Mouse (Mus musculus): ENCODE data around the gene Zc3h4.

Gene Zc3h4

GRCm38 (mm10) chr7:16426129-16426729 is 25.5 kb downstream of the Zc3h4 start:
- peak; percentile 57 for DNase-seq (ENCODE audit: low read depth, low spot score)

DNA sequence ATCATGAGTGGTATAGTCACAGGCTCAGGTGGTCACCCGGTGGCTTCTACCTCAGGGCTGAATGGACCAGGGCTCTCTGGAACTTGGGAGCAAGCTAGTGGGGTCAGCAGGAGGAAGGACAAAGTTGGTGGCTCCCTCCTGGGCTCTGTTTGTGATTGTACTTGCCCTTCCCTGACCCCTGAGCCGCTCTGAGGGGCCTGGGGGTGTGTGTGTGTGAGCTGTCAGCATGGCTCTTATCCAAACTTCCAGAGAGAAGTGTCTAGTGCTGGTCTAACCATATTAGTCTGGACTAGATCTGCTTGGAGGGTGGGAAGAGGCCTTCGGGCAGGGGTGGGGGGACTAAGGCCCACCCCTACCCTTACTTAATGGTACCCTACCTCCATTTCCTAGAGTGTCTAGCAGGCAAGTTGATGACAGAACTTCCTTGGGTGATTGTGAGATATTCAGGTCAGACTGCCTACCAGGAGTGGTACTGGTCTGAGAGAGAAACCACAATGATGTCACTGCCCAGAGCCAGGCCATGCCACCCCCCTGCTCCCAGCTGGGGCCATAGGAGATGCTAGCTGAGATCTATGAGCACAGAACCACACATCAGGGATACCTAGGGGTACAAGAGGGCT is 32.8 kb downstream of the Zc3h4 start:
- DNase-seq (ENCODE audit: low read depth, low spot score): no peak

DNA sequence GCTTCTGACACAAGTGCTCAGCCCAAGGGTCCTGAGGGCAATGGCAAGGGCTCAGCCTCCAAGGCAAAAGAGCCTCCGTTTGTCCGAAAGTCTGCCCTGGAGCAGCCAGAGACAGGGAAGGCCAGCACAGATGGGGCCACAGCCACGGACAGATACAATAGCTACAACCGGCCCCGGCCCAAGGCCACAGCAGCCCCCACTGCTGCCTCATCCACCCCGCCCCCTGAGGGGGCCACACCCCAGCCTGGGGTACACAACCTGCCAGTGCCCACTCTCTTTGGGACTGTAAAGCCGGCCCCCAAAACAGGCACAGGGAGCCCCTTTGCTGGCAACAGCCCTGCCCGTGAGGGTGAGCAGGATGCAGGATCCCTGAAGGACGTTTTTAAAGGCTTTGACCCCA is 34.4 kb downstream of the Zc3h4 start:
- DNase-seq (ENCODE audit: low read depth, low spot score): no peak

DNA sequence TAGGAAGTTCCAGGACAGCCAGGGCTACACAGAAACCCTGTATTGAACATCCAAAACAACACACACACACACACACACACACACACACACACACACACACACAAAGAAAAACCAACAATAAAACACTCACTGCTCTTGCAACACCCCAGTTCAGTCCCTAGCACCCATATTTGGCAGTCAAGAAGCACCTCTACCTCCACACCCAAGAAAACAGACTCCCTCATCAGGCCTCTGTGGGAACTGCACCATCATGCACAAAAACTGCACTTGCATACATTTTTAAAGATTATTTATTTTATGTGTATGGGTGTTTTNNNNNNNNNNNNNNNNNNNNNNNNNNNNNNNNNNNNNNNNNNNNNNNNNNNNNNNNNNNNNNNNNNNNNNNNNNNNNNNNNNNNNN is 40.5 kb downstream of the Zc3h4 start:
- peak; percentile 42 for DNase-seq (ENCODE audit: low read depth, low spot score)

- no peak for DNase-seq (ENCODE audit: low read depth, low spot score)
Measured at GRCm38 (mm10) chr7:16451656-16452055, 50.9 kb downstream of the Zc3h4 start.

DNA sequence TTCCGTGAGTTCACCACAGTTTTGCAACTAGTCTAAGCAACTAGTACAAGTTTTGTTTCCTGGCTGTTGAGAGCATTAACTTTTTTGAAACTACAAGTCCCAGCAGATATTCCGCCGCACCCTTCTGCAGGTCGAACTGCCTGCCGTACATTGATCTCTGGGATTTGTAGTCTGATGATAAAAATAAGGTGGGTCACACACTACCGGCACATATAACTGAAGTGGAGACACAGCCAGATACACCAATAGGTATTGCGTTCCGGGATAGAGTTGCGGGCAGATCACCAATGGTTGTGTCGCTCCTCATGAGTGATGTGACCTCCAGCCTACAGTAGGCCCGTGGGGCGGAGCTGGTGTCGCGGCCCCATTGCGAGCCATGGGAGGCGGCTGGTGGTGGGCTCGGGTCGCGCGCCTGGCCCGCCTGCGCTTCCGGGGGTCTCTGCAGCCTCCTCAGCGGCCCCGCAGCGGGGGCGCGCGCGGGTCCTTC is 51.9 kb downstream of the Zc3h4 start, which contains the start of gene Tmem160:
Gene Tmem160, plus strand, starts transcription at position 193 of the 487 bp plus-strand sequence.
- peak; percentile 95 for DNase-seq (ENCODE audit: low read depth, low spot score)

DNA sequence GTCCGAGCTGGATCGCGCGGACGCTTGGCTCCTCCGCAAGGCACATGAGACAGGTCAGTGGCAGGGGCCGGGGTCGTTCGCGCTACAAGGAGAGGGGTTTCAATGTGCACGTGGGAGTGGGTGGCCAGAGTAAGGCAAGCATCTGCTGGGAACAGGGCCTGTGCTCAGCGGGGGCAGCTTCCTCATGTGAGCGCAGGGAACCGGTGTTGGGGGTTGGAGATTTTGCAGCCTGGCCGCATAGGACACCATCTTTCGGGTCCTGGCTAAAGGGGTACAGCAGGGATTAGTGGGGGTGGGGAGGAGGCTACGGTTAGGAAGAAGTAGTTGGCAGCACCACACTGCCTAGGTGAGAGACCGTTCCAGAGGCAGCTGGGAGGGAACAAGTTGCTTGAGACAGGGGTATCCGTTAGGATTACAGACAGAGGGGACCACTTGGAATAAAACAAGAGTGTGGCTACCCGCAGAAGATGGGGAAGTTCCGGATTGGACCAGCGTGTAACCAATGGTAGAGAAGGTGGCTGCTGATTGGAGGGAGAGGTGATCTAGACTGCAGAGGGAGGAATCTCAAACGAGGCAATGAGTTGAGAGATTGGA is 52.5 kb downstream of the Zc3h4 start:
- peak; percentile 64 for DNase-seq (ENCODE audit: low read depth, low spot score)

DNA sequence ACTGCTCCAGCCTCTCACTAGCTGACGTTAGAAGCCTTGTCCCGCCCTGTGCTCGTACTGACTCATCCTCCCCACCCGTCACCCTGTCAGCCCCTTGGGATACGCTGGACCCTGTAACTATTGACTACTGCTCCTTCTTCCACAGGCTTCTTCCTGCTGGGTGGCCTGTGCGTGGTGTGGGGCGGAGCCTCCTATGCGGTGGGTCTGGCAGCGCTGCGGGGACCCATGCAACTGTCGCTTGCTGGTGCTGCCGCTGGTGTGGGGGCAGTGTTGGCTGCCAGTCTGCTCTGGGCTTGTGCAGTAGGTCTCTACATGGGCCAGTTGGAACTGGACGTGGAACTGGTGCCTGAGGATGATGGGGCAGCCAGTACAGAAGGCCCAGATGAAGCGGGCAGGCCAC is 54.3 kb downstream of the Zc3h4 start:
- DNase-seq (ENCODE audit: low read depth, low spot score): no peak

DNA sequence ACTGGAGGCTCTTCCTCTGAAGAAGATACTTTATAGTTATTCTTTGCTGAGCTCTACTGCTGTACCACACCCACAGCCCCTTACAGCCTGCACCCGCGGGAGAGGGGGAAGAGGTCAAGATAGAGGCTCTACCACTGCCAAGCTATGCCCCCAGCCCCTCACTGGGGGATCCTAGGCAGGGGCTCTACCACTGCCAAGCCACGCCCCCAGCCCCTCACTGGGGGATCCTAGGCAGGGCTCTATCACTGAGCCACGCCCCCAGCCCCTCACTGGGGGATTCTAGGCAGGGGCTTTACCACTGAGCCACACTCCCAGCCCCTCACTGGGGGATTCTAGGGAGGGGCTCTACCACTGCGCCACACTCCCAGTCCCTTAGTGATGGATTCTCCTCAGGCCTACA is 55.6 kb downstream of the Zc3h4 start:
- DNase-seq (ENCODE audit: low read depth, low spot score): no peak

- no peak for DNase-seq (ENCODE audit: low read depth, low spot score)
Measured at GRCm38 (mm10) chr7:16460566-16460965, 59.9 kb downstream of the Zc3h4 start.

DNA sequence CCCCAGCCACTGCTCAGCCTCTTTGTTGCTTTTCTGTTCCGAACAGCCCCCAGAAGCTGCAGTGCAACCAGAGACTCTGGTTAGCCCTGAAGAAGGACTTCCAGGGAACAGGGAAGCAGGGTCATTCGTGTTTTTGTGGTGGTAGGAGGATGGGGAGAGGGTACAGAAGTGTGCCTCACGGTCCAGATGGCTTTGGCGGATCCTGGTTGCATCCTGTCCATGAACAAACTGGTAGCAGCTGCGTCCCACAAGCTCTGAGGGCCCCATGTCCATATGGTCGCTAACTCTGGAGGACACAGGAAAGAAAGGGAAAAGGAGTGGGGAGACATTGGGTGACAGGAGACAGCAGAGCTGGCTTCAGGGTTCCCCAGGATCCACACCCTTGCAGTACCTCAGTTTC is 60.4 kb downstream of the Zc3h4 start:
- no peak for DNase-seq (ENCODE audit: low read depth, low spot score)

DNA sequence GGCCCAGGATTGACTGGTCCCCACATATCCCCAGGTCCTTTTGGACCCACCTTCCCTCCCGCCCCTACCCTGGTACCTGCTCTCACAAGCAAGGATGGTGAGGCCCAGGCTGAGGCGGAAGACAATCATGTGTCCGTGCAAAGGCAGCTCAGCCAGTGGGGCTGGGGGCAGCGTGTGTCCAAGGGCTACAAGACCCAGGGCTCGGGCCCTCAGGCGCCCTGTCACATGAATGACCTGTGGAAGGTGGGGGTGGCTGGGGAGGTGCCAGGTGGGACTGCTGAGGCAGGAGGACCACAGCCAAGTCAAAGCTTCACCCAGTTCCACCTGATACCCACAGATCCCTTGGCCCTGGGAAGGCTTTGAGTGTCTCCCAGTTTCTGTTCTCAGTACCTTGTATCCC is 61.0 kb downstream of the Zc3h4 start:
- no peak for DNase-seq (ENCODE audit: low read depth, low spot score)

- peak; percentile 78 for DNase-seq (ENCODE audit: low read depth, low spot score)
Measured at GRCm38 (mm10) chr7:16463214-16463613, 62.5 kb downstream of the Zc3h4 start.

DNA sequence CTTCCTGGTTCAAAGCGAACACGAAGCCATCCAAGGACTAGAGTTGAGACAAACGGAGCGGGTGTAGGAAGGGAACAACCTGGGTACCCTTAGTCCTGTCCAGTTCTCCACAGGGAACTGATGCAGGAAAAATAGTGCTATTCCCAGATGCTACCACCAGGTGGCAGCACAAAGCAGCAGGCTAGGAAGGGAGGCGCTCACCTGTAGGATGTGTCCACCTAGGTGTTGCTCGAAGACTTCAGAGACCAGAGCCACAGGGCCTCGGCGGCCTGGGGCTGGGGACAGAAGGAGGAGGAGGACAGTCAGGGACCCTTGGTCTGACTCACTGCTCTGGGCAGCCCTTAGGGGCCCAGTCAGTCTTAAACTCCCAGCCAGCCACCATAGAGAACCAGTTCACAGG is 64.5 kb downstream of the Zc3h4 start:
- DNase-seq (ENCODE audit: low read depth, low spot score): peak; percentile 69

- no peak for DNase-seq (ENCODE audit: low read depth, low spot score)
Measured at GRCm38 (mm10) chr7:16465568-16465967, 64.9 kb downstream of the Zc3h4 start.

DNA sequence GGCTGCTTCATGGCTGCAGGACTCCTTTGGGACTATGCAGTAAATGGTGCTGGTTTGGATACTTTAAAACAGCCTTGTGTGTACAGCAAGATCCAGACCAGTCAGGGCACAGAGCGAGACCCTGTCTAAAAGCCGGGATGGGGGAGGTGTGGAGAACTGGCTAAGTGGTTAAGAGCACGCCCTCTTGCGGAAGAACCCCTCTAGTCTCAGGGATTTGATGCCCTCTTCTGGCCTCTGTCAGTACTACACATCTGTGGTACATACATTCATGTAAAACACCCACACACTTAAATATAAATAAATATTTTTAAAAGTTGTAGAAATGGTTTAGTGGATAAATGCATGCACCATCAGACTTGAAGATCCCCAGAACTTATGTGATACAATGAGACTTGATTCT is 65.9 kb downstream of the Zc3h4 start:
- peak; percentile 61 for DNase-seq (ENCODE audit: low read depth, low spot score)

DNA sequence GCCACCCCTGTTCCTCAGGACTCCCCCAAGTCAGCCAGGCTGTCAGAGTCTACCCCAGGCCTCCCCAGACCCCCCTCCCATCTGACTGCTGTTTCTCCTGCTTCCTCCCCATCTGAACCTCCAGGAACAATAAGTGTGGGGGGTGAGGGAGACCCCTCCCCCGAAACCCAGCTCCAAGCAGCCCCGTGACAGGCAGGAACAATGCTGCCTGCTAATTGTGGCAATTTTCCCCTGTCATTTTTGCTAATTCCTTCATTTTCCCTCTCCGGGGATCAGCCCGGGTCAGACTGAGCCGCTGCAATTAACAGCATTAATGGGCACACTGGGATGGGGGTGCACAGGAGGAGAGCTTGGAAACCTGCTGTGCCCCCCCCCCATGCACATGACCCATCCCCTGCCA is 67.4 kb downstream of the Zc3h4 start:
- no peak for DNase-seq (ENCODE audit: low read depth, low spot score)

DNA sequence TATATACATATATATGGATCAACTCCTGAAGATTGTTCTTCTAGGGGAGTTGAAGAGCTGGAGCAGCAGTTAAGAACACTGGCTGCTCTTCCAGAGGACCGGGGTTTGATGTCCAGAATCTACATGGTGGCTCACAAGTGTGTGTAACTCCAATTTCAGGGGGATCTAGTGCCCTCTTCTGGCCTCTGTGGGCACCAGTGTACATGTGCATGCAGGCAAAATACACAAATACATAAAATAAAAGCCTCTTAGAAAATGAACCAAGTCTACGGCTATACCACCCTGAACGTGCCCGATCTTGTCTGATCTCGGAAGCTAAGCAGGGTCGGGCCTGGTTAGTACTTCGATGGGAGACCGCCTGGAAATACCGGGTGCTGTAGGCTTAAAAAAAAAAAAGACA is 70.8 kb downstream of the Zc3h4 start:
- DNase-seq (ENCODE audit: low read depth, low spot score): no peak

DNA sequence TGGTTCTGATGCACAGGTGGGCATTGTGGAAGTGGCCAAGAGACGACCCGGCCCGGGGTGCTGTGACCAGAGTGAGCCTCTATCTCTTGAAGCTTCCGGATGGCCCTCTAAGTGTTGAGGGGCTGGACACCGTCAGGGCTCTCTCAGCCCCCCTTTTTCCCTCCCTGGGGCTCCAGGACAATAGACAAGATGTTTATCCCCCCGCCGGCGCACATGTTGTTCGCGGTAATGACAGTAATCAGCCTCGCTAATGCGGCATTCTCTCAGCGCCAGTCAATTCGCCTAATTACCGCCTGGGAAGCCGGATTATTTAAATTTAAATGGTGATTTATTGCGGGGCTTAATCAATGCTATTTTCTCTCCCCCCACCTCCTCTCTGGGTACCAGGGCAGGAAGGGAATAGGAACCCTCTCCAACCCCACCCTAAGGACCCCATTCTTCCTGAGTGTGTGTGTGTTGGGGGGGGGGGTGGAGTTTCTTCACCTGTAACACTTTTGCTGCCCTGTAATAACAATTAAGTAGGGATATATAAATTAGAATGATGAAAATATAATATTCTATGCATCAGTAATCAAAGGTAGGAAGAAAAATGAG is 71.5 kb downstream of the Zc3h4 start:
- DNase-seq (ENCODE audit: low read depth, low spot score): no peak

DNA sequence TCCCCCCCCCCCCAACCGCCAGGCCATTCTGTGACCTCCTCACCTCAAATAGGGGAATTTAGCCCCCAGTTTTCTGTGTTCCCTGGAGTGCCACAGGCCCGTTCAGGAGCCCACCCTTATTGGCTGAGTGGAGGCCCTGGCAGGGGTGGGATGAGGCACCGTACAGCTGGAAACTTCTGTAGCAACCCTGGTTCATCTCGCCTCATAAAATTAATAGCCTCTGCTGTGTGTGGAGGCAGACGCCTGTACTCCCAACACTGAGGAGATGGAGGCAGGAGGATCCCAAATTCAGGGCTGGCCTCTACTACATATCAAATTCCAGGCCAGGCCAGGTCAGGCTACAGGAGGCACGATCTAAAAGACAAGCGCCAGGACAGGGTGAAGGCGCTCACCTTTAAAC is 73.1 kb downstream of the Zc3h4 start:
- no peak for DNase-seq (ENCODE audit: low read depth, low spot score)

DNA sequence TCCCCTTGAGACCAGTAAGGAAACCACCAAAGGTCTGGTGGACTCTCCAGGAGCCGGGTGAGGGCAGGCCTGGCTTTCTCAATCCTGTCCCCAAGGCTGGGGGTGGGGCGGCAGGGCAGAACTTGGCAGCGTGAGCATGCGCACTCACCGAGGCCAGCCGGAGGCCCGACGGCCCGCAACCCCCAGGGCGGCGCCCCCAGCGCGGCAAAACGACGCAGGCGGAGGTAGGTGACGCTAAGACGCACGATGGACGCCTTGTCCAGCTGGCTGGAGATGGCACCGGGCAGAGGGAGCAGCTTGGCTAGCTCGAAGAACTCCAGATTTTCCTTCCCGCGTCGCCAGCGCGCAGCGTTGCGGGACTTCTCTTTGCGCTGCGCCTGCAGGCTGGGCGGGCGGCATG is 73.7 kb downstream of the Zc3h4 start:
- DNase-seq (ENCODE audit: low read depth, low spot score): no peak

GRCm38 (mm10) chr7:16475321-16475720 is 74.6 kb downstream of the Zc3h4 start:
- DNase-seq (ENCODE audit: low read depth, low spot score): no peak

Data from CD4-positive helper T cell, adult 2 months (primary cell).